Mouse (Mus musculus) megakaryocyte-erythroid progenitor cell, adult 5 weeks (primary cell): Measurements from ENCODE around the gene 1110057P08Rik. TPM values are rescaled to one million over a fixed set of nuclear protein-coding genes. Genes with fewer than 3 reads are reported as not detected.

Experiments used
- polyA plus RNA-seq: library from polyadenylated mRNA; stranded (reverse); fragments of >175 nt; gene quantifications from 2 replicates; pipeline ENCODE4 v1.2.3, GENCODE M21; 2012

Gene 1110057P08Rik
- polyA plus RNA-seq, result not detected in 2 replicates

DNA sequence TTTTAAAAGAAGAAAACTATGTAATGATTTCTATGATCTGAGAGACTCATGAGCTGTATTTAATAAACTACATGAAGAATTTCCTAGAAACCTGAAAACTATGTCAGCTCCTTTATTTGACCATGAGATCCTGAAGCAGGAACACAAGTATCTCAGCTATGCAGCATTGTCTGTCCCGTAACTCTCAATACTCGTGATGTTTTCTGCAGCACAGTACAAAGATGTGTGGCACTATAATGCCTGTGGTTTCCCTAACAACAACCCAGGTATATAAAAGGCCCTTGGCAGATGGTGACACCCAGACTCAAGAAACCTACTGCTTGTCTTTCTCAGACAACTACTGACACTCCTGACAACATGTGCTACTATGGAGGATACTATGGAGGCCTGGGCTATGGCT is at the start of gene 1110057P08Rik:
Gene 1110057P08Rik (plus strand): TSS at position 301 of the 400 bp plus-strand sequence.

DNA sequence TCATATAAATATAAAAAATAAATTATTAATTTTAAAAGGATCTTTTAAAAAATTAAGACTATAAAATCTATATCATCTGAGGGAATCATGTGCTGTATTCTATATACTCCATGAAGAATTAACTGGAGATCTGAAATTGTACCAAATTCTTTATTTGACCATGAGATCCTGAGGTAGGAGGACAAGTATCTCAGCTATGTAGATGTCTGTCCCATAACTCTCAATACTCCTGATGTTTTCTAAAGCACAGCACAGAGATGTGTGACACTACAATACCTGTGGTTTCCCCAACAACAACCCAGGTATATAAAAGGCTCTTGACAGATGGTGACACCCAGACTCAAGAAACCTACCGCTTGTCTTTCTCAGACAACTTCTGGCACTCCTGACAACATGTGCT is 34.0 kb upstream of the 1110057P08Rik start, which contains the start of gene Gm6358:
Gene Gm6358 (plus strand): TSS at position 301 of the 400 bp plus-strand sequence.

DNA sequence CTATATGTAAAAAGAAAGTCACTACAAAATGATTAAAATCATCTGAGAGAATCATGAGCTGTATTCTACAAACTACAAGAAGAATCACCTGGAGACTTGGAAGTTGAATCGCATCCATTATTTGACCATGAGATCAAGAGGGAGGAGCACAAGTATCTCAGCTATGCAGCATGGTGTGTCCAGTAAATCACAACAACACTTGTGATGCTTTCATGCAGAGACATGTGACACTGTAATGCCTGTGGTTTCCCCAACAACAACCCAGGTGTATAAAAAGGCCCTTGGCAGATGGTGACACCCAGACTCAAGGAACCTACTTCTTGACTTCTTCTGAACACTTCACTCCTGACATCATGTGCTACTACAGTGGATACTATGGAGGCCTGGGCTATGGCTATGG is 23.7 kb upstream of the 1110057P08Rik start, which contains the start of gene Gm10061:
Gene Gm10061 (plus strand): TSS at position 301 of the 400 bp plus-strand sequence.

DNA sequence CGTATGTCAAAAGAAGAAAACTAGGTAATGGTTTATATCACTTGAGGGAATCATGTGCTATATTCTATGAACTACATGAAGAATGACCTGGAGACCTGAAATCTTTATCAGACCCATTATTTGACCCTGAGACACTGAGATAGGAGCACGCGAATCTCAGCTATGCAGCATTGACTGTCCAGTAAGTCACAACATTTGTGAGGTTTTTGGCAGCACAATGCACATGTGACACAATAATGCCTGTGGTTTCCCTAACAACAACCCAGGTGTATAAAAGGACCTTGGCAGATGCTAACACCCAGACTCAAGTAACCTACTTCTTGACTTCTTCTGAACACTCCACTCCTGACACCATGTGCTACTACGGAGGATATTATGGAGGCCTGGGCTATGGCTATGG is 16.9 kb upstream of the 1110057P08Rik start, which contains the start of gene Gm9789:
Gene Gm9789 (plus strand): TSS at position 301 of the 400 bp plus-strand sequence.

DNA sequence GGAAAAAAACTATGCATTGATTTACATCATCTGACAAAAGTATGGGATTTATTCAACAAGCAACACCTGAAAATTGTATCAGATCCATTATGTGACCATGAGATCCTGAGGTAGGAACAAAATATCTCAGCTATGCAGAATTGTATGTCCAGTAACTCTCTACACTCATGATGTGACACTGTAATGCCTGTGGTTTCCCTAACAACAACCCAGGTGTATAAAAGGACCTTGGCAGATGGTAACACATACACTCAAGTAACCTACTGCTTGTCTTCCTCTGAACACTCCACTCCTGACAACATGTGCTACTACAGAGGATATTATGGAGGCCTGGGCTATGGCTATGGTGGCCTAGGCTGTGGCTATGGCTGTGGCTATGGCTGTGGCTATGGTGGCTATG is 5.3 kb upstream of the 1110057P08Rik start, which contains the start of gene Gm7735:
Gene Gm7735 (plus strand): TSS at position 301 of the 400 bp plus-strand sequence.

DNA sequence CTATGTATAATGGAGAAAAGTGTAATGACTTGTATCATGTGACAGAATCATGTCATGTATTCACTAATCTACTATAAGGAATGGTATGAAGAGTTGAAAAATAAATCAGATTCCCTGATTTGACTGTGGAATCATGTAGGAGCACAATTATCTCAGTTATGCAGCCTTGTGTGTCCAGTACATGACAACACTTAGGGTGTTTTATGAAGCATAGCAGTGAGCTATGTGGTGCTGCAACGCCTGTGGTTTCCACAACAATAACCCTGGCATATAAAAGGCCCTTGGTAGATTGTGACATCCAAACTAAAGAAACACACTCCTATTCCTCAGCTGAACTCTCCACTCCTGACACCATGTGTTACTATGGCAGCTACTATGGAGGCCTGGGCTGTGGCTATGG is 31.0 kb downstream of the 1110057P08Rik start, which contains the start of gene Krtap20-2:
Gene Krtap20-2 (plus strand): TSS at position 301 of the 400 bp plus-strand sequence.

Other genes starting within 250 kb of the 1110057P08Rik start
- gene Krtap19-9b, start 242.5 kb upstream of the 1110057P08Rik start, polyA plus RNA-seq, result not detected in 2 replicates
- not detected in 2 replicates for gene Krtap16-3, start 211.9 kb upstream of the 1110057P08Rik start, polyA plus RNA-seq
- not detected in 2 replicates for gene Krtap22-2, start 164.0 kb upstream of the 1110057P08Rik start, polyA plus RNA-seq
- not detected in 2 replicates for gene Gm10229, start 159.5 kb upstream of the 1110057P08Rik start, polyA plus RNA-seq
- not detected in 2 replicates for gene Krtap6-1, start 143.0 kb upstream of the 1110057P08Rik start, polyA plus RNA-seq
- gene Gm10228, start 133.3 kb upstream of the 1110057P08Rik start, polyA plus RNA-seq, result 0.28 TPM in 1 of 2 replicates, not detected in the other
- gene Krtap6-5, start 126.9 kb upstream of the 1110057P08Rik start, polyA plus RNA-seq, result not detected in 2 replicates
- gene 1110025L11Rik, start 110.7 kb upstream of the 1110057P08Rik start, polyA plus RNA-seq, result not detected in 2 replicates
- not detected in 2 replicates for gene Krtap6-3, start 90.7 kb upstream of the 1110057P08Rik start, polyA plus RNA-seq
- gene Gm6358, start 33.9 kb upstream of the 1110057P08Rik start, polyA plus RNA-seq, result not detected in 2 replicates
- gene Gm10061, start 23.6 kb upstream of the 1110057P08Rik start, polyA plus RNA-seq, result not detected in 2 replicates
- gene Gm9789, start 16.8 kb upstream of the 1110057P08Rik start, polyA plus RNA-seq, result not detected in 2 replicates
- not detected in 2 replicates for gene Gm7735, start 5.2 kb upstream of the 1110057P08Rik start, polyA plus RNA-seq
- not detected in 2 replicates for gene Krtap20-2, start 31.1 kb downstream of the 1110057P08Rik start, polyA plus RNA-seq
- not detected in 2 replicates for gene Krtap21-1, start 229.1 kb downstream of the 1110057P08Rik start, polyA plus RNA-seq
- not detected in 2 replicates for gene Krtap6-2, start 245.4 kb downstream of the 1110057P08Rik start, polyA plus RNA-seq